Mouse (Mus musculus) limb, embryonic 10.5 days (tissue): ENCODE results near the gene Ramac. TPM values are rescaled to one million over a fixed set of nuclear protein-coding genes. Genes with fewer than 3 reads are reported as not detected.

ENCODE experiments used
- polyA plus RNA-seq: library from polyadenylated mRNA; unstranded; fragments of >200 nt; fragmentation: Nextera tagmentation; extraction: Ambion mirVana; gene quantifications from 2 replicates; pipeline ENCODE4 v1.2.1, GENCODE M21; 2016

Gene Ramac
- polyA plus RNA-seq, 1 experiment from 2014 or later = 111 TPM

Other genes starting within 250 kb of the Ramac start
- gene Fsd2, start 196.0 kb upstream of the Ramac start, polyA plus RNA-seq = 0.08 and 0.15 TPM in 2 replicates
- gene Whamm, start 191.7 kb upstream of the Ramac start, polyA plus RNA-seq = 2.6 and 2.7 TPM in 2 replicates
- gene Homer2, start 55.4 kb upstream of the Ramac start, polyA plus RNA-seq = 14.3 and 23.3 TPM in 2 replicates
- gene 3110040N11Rik, start 26.6 kb downstream of the Ramac start, polyA plus RNA-seq = 50.7 and 53.3 TPM in 2 replicates
- gene Btbd1, start 66.5 kb downstream of the Ramac start, polyA plus RNA-seq = 58.5 and 59.4 TPM in 2 replicates
- not detected in 2 replicates for gene Gm10160, start 92.9 kb downstream of the Ramac start, polyA plus RNA-seq
- 9.2 and 9.9 TPM in 2 replicates for gene Tm6sf1, start 96.1 kb downstream of the Ramac start, polyA plus RNA-seq
- gene Hdgfl3, start 171.5 kb downstream of the Ramac start, polyA plus RNA-seq = 24.2 and 29.8 TPM in 2 replicates
- gene Bnc1, start 229.4 kb downstream of the Ramac start, polyA plus RNA-seq = 3.0 and 4.0 TPM in 2 replicates